Mouse (Mus musculus) midbrain, embryonic 12.5 days (tissue): Measurements from ENCODE around the gene 1500011B03Rik. TPM values are rescaled to one million over a fixed set of nuclear protein-coding genes. Genes with fewer than 3 reads are reported as not detected.

Experiments used
- ATAC-seq: fragments of 200-750 bp; cut with Nextera tagmentation; 2 replicates; pipeline ENCODE4 v1.8.0; 2017; ENCODE audit warnings: low read depth, moderate TSS enrichment, moderate library complexity; ENCODE audit not compliant: low FRiP score
- H3K27ac ChIP-seq: fragments of 300-500 bp; sonication (generic); replicated peaks from 2 replicates; pipeline ENCODE4 v1.5.1; 2016; ENCODE audit warnings: mild to moderate bottlenecking
- H3K27me3 ChIP-seq: fragments of 300-500 bp; sonication (generic); 2 replicates; pipeline ENCODE4 v1.6.1; 2016; ENCODE audit warnings: mild to moderate bottlenecking
- H3K36me3 ChIP-seq: fragments of 300-500 bp; sonication (generic); 2 replicates; pipeline ENCODE4 v1.6.1; 2016
- H3K4me1 ChIP-seq: fragments of 300-500 bp; sonication (generic); 2 replicates; pipeline ENCODE4 v1.6.1; 2016
- H3K4me2 ChIP-seq: fragments of 300-500 bp; sonication (generic); replicated peaks from 2 replicates; pipeline ENCODE4 v1.6.1; 2016; ENCODE audit warnings: mild to moderate bottlenecking, moderate library complexity
- H3K4me3 ChIP-seq: fragments of 300-500 bp; sonication (generic); 2 replicates; pipeline ENCODE4 v1.5.1; 2016; ENCODE audit warnings: mild to moderate bottlenecking
- H3K9ac ChIP-seq: fragments of 300-500 bp; sonication (generic); replicated peaks from 2 replicates; pipeline ENCODE4 v1.6.1; 2016; ENCODE audit warnings: mild to moderate bottlenecking, moderate library complexity
- H3K9me3 ChIP-seq: fragments of 300-500 bp; sonication (generic); 2 replicates; pipeline ENCODE4 v1.6.1; 2016; ENCODE audit warnings: mild to moderate bottlenecking
- WGBS: fragments of 180-500 bp; shearing (Covaris S2); methylation state at CpG from one replicate; pipeline ENCODE4 v1.1.7; 2016; 5-methylcytosine and 5-hydroxymethylcytosine counted together
- microRNA-seq: library from miRNA; unstranded; fragments of <30 nt; microRNA quantifications from one replicate; pipeline ENCODE4, GENCODE M21; 2017
- polyA plus RNA-seq: library from polyadenylated mRNA; unstranded; fragments of >200 nt; fragmentation: Nextera tagmentation; extraction: Ambion mirVana; gene quantifications from 2 replicates; pipeline ENCODE4 v1.2.1, GENCODE M21; 2016

Gene 1500011B03Rik
- polyA plus RNA-seq, 1 experiment from 2014 or later, result 167 TPM

GRCm38 (mm10) chr5:114761980-114762379 lies 61.3 kb downstream of the 1500011B03Rik start:
- Histone ChIP-seq H3K9ac (no peak overlapping the region), H3K9me3 (no peaks in the 10 kb centered on the region), H3K27ac (0 out of 2 replicates have a peak overlapping the region, but pooled peaks have one; percentile 20), H3K4me1 (no peaks in the 10 kb centered on the region), H3K36me3 (peaks cover 67% of the 10 kb centered on the region), H3K4me3 (no peak overlapping the region), H3K4me2 (no peak overlapping the region), H3K27me3 (no peaks in the 10 kb centered on the region)
- WGBS, result 93% methylated on average over 8 of the region's 8 CpGs
- no peak for ATAC-seq

GRCm38 (mm10) chr5:114759536-114760090 lies 63.7 kb downstream of the 1500011B03Rik start:
- WGBS, result 93% methylated on average over 5 of the region's 5 CpGs
- Histone ChIP-seq H3K27me3 (no peaks in the 10 kb centered on the region), H3K4me1 (no peaks in the 10 kb centered on the region), H3K36me3 (peaks cover 70% of the 10 kb centered on the region), H3K27ac (no peak overlapping the region), H3K4me3 (no peak overlapping the region), H3K9me3 (no peaks in the 10 kb centered on the region), H3K4me2 (no peak overlapping the region), H3K9ac (no peak overlapping the region)
- no peak for ATAC-seq

Small RNAs within 50 kb of the gene (microRNA-seq; reads per million reads assigned to microRNA genes)
- gene Mir6240, result 9.5 reads per million, percentile 26 among the genes with 10 or more reads in this experiment

Other genes starting within 250 kb of the 1500011B03Rik start
- gene Trpv4, start 165.0 kb downstream of the 1500011B03Rik start, polyA plus RNA-seq, result 0.20 and 0.69 TPM in 2 replicates
- 60.6 and 62.0 TPM in 2 replicates for gene Gltp, start 132.5 kb downstream of the 1500011B03Rik start, polyA plus RNA-seq
- 21.5 and 24.6 TPM in 2 replicates for gene Tchp, start 115.7 kb downstream of the 1500011B03Rik start, polyA plus RNA-seq
- gene Ankrd13a, start 48.8 kb downstream of the 1500011B03Rik start, polyA plus RNA-seq, result 71.1 and 77.7 TPM in 2 replicates
- gene Git2, start 48.0 kb downstream of the 1500011B03Rik start, polyA plus RNA-seq, result 48.4 and 52.6 TPM in 2 replicates
- not detected in 2 replicates for gene 4930519G04Rik, start 30.2 kb upstream of the 1500011B03Rik start, polyA plus RNA-seq
- gene Gm9936, start 35.2 kb upstream of the 1500011B03Rik start, polyA plus RNA-seq, result 0.47 and 0.71 TPM in 2 replicates
- 1.4 and 2.0 TPM in 2 replicates for gene Oasl2, start 73.5 kb upstream of the 1500011B03Rik start, polyA plus RNA-seq
- 0.19 TPM in 1 of 2 replicates, not detected in the other for gene Oasl1, start 99.8 kb upstream of the 1500011B03Rik start, polyA plus RNA-seq
- 62.9 and 63.1 TPM in 2 replicates for gene 2210016L21Rik, start 118.7 kb upstream of the 1500011B03Rik start, polyA plus RNA-seq
- gene Hnf1a, start 147.6 kb upstream of the 1500011B03Rik start, polyA plus RNA-seq, result 0.05 and 0.07 TPM in 2 replicates
- 16.6 and 17.0 TPM in 2 replicates for gene Sppl3, start 187.7 kb upstream of the 1500011B03Rik start, polyA plus RNA-seq